Mouse (Mus musculus) small intestine, adult 2 months (tissue): Measurements from ENCODE around the gene Zmiz1. TPM values are rescaled to one million over a fixed set of nuclear protein-coding genes. Genes with fewer than 3 reads are reported as not detected.

Experiments
- H3K27ac ChIP-seq: fragments of 200-500 bp; 2 replicates; pipeline ENCODE4 v1.5.1; 2012; ENCODE audit warnings: low read depth, low read length, control low read depth, inconsistent platforms; ENCODE audit not compliant: insufficient read depth
- H3K27me3 ChIP-seq: fragments of 200-500 bp; 2 replicates; pipeline ENCODE4 v1.6.1; 2012; ENCODE audit warnings: mild to moderate bottlenecking, moderate library complexity, low read length, inconsistent platforms; ENCODE audit not compliant: control insufficient read depth, insufficient read depth
- H3K36me3 ChIP-seq: fragments of 200-500 bp; 2 replicates; pipeline ENCODE4 v1.6.1; 2012; ENCODE audit warnings: mild to moderate bottlenecking, low read length, control low read depth, inconsistent platforms; ENCODE audit not compliant: control insufficient read depth, insufficient read depth
- H3K4me1 ChIP-seq: fragments of 200-500 bp; 2 replicates; pipeline ENCODE4 v1.6.1; 2012; ENCODE audit warnings: low read length, inconsistent platforms, mixed read lengths; ENCODE audit not compliant: control insufficient read depth, insufficient read depth, insufficient read length
- H3K4me3 ChIP-seq: fragments of 200-500 bp; 2 replicates; pipeline ENCODE4 v1.5.1; 2012; ENCODE audit warnings: low read depth, mild to moderate bottlenecking, control low read depth, inconsistent platforms, low read length, moderate library complexity
- CTCF ChIP-seq: fragments of 200-500 bp; IDR thresholded peaks from 2 replicates; pipeline ENCODE4 v1.5.1; 2012; ENCODE audit warnings: low read depth, mild to moderate bottlenecking, control low read depth, inconsistent platforms, low read length, moderate library complexity, mixed read lengths; ENCODE audit not compliant: insufficient replicate concordance, insufficient read length; ENCODE audit errors: extremely low read depth
- POLR2A ChIP-seq: fragments of 200-500 bp; IDR thresholded peaks from 2 replicates; pipeline ENCODE4 v1.6.1; 2012; ENCODE audit warnings: low read depth, mild to moderate bottlenecking, control low read depth, inconsistent platforms, low read length, moderate library complexity
- WGBS: fragments of 180-500 bp; shearing (Covaris S2); methylation state at CpG from one replicate; pipeline ENCODE4 v1.1.7; 2018; 5-methylcytosine and 5-hydroxymethylcytosine counted together
- polyA plus RNA-seq: library from polyadenylated mRNA; depleted of rRNA; stranded (reverse); fragments of >200 nt; gene quantifications from 2 replicates; pipeline ENCODE4 v1.2.3, GENCODE M21; 2012

Zmiz1 gene
- polyA plus RNA-seq, 1 experiment: 91.5 TPM

DNA sequence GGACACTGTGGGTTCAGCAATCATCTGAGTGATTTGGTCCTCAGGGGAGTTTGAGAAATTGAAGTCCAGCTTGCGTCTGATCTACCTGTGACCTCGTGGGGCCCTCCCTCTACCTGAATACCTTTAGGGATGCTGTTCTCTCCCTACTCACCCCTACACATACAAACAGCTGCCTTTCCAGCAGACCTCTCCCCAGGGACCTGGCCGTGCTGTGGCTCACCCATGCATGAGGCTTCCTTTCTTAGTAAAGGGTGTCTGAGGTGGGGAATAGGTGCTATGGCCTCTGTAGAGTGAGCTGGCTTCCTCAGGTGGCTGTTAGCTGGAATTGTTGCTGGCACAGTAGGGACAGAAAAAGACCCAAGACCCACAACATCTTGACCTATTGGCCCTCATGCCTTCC, 40.5 kb downstream of the Zmiz1 start:
- TF ChIP-seq CTCF (no peak), POLR2A (no peak)
- no peaks in the 10 kb centered on the region for H3K27me3 ChIP-seq
- no peak overlapping the region for H3K27ac ChIP-seq
- peaks cover 47% of the 10 kb centered on the region for H3K4me1 ChIP-seq
- H3K4me3 ChIP-seq: no peak overlapping the region
- WGBS: 73% methylated on average over 3 of the region's 3 CpGs
- peaks cover 9% of the 10 kb centered on the region; the same call in 1 of the 2 replicates for H3K36me3 ChIP-seq

- Histone ChIP-seq H3K4me1 (peaks cover 47% of the 10 kb centered on the region), H3K36me3 (peaks cover 16% of the 10 kb centered on the region), H3K27me3 (no peaks in the 10 kb centered on the region), H3K4me3 (no peak overlapping the region), H3K27ac (no peak overlapping the region)
- TF ChIP-seq CTCF: no peak
- TF ChIP-seq POLR2A: no peak
- 29% methylated on average over 3 of the region's 3 CpGs for WGBS
These were observed 41.6 kb downstream of the Zmiz1 start for GRCm38 (mm10) chr14:25500511-25501120.

- Histone ChIP-seq H3K27ac (no peak overlapping the region), H3K4me3 (no peak overlapping the region), H3K4me1 (peaks cover 38% of the 10 kb centered on the region), H3K27me3 (no peaks in the 10 kb centered on the region), H3K36me3 (peaks cover 18% of the 10 kb centered on the region)
- WGBS: 68% methylated on average over 5 of the region's 5 CpGs
- TF ChIP-seq POLR2A: no peak
- TF ChIP-seq CTCF: no peak
These were observed 42.5 kb downstream of the Zmiz1 start for GRCm38 (mm10) chr14:25501481-25501880.

DNA sequence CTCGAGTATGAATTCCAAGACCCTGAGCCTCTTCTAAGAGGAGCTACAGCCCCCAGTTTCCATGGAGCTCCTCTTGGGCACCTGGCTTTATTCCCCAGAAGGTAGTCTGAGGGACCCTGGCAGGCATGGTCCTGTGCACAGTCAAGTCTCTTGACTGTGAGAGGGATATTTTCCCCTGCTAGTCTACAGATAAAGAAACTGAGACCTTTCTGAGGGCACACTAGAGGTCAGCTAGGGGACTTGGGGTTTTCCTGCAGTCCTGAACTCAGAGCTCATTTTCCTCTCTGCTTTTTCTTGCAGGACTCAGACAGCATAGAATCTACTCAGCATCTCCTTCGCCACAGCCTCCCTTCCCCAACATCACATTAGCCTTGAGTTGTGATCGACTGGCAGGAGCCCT, 43.4 kb downstream of the Zmiz1 start:
- WGBS: 86% methylated on average over 3 of the region's 3 CpGs
- no peak for TF ChIP-seq POLR2A
- TF ChIP-seq CTCF: no peak
- no peak overlapping the region for H3K4me3 ChIP-seq
- H3K36me3 ChIP-seq: peaks cover 18% of the 10 kb centered on the region
- H3K4me1 ChIP-seq: peaks cover 34% of the 10 kb centered on the region
- H3K27ac ChIP-seq: no peak overlapping the region
- no peaks in the 10 kb centered on the region for H3K27me3 ChIP-seq

- peaks cover 48% of the 10 kb centered on the region for H3K4me1 ChIP-seq
- 76% methylated on average over 3 of the region's 3 CpGs for WGBS
- H3K27ac ChIP-seq: no peak overlapping the region
- no peaks in the 10 kb centered on the region for H3K27me3 ChIP-seq
- H3K36me3 ChIP-seq: peaks cover 20% of the 10 kb centered on the region
- H3K4me3 ChIP-seq: no peak overlapping the region
- no peak for TF ChIP-seq POLR2A
- no peak for TF ChIP-seq CTCF
These were observed 45.3 kb downstream of the Zmiz1 start for GRCm38 (mm10) chr14:25504241-25504640.

DNA sequence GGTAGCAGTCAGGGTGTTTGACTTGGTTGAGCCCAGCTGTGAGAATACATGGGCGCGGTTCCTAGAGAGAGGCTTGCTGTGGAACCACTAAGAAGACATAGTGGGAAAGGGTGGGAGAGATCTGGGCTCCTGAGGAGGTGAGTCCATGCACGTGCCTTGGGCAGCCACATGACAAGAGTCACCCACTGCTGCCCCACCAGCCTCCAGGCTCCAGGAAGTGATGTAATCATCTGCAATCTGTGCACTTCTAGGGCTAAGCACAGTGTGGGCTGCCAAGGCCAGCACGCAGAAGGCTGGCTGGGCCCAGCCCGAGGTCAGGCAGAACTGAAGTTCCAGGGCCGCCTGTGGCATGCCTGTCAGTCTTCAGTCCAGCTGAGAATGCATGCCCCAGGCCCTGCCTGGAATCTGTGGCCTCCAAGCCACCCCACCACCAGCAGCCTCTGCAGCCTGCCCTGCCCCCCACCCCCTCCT, 46.3 kb downstream of the Zmiz1 start:
- no peak overlapping the region for H3K4me3 ChIP-seq
- no peaks in the 10 kb centered on the region for H3K27me3 ChIP-seq
- peaks cover 43% of the 10 kb centered on the region for H3K4me1 ChIP-seq
- no peak for TF ChIP-seq POLR2A
- TF ChIP-seq CTCF: no peak
- H3K36me3 ChIP-seq: peaks cover 22% of the 10 kb centered on the region
- H3K27ac ChIP-seq: no peak overlapping the region
- WGBS: 54% methylated on average over 6 of the region's 6 CpGs

- TF ChIP-seq POLR2A (no peak), CTCF (no peak)
- Histone ChIP-seq H3K4me1 (peaks cover 44% of the 10 kb centered on the region), H3K36me3 (peaks cover 18% of the 10 kb centered on the region), H3K27ac (peak overlapping the region; percentile 60), H3K27me3 (no peaks in the 10 kb centered on the region), H3K4me3 (no peak overlapping the region)
- WGBS: 70% methylated on average over 13 of the region's 13 CpGs
These were observed 49.2 kb downstream of the Zmiz1 start for GRCm38 (mm10) chr14:25508111-25508756.
